Mouse (Mus musculus) E14TG2a.4 (cell line): Measurements from ENCODE around the gene Pheta1.

ENCODE experiments used
- CTCF ChIP-seq: conservative IDR thresholded peaks from 2 replicates; pipeline ENCODE4 v1.5.1; 2014; ENCODE audit warnings: low read length
- POU5F1 ChIP-seq: IDR thresholded peaks from 2 replicates; pipeline ENCODE4 v1.6.1; 2014; ENCODE audit warnings: low read length, borderline replicate concordance

- TF ChIP-seq CTCF (no peak), POU5F1 (no peak)
Observed at GRCm38 (mm10) chr5:121837441-121838340, 11.1 kb upstream of the Pheta1 start, which contains the start of gene Sh2b3.
